Mouse (Mus musculus) forelimb bud, embryonic 11.5 days (tissue): ENCODE measurements around the gene Klhl22.
A peak's percentile ranks its signal among the peaks of the same experiment; 100 is the strongest.

ENCODE experiments used
- DNase-seq: peaks from one replicate; pipeline ENCODE4 v3.0.0-alpha.2; 2012; ENCODE audit warnings: low read depth, low spot score

The Klhl22 gene

GRCm38 (mm10) chr16:17833321-17833680 lies 73.9 kb downstream of the Klhl22 start:
- DNase-seq = no peak

GRCm38 (mm10) chr16:17833681-17834399 lies 74.4 kb downstream of the Klhl22 start:
- peak; percentile 39 for DNase-seq

GRCm38 (mm10) chr16:17834543-17834942 lies 75.1 kb downstream of the Klhl22 start:
- DNase-seq = no peak

GRCm38 (mm10) chr16:17835481-17835880 lies 76.1 kb downstream of the Klhl22 start:
- no peak for DNase-seq

GRCm38 (mm10) chr16:17838051-17838450 lies 78.6 kb downstream of the Klhl22 start, which contains the start of gene Car15:
Gene Car15 (minus strand): TSS chr16:17838364.
- no peak for DNase-seq

- no peak for DNase-seq
Measured at GRCm38 (mm10) chr16:17839976-17840375, 80.6 kb downstream of the Klhl22 start.

- no peak for DNase-seq
Measured at GRCm38 (mm10) chr16:17842437-17842836, 83.0 kb downstream of the Klhl22 start.
